ENCODE assay signal across 9 mouse cellular contexts in the genomic region with DNA sequence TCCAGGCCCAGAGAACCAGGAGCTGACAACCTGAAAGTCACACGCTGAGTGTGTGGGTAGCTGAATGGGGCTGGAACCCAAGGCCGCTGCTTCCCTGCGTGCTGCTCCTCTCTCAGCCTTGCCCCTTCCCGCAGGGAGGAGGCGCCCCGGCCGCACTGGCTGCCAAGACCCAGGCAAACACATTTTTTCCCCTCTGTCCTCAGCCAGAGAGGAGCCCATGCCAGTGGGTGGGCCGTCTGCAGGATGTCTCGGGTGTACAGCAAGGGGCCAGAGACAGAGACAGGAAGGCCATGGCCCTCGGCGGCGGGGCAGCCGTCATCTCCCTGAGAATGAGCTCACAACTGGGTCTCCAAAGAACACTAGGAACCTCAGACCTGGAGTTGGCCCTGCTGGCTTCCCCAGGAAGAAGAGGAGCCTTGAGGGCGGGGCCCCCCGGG. TPM values are rescaled to one million over a fixed set of nuclear protein-coding genes. Genes with fewer than 3 reads are reported as not detected.
DNase-seq lines count a peak whose midpoint lies in the region; ATAC-seq and TF ChIP-seq lines count a peak whose summit lies in the region.
"Had no signal": no experiment of that assay in that cellular context is flagged by ENCODE, and none has a peak within 500 bp of the region (broad histone marks: within the 10 kb centered on the region; RNA-seq: fewer than 3 reads in every experiment).

No protein-coding gene starts in this region.

- no peak for DNase-seq in spleen, adult 2 months (ENCODE audit: low read depth in 1 of 2, low spot score in 2 of 2)
- DNase-seq in spleen, postnatal 36 days (ENCODE audit: low spot score in 2 of 2): no peak
- DNase-seq in kidney, postnatal 4 days: peak; percentile 58 to 68
- peak; percentile 55 for DNase-seq in stomach, postnatal 0 days (ENCODE audit: low spot score)
- DNase-seq in layer of hippocampus, adult 9-10 months (ENCODE audit: low spot score): no peak
- no peak for DNase-seq in left cerebral cortex, adult 9 months (ENCODE audit: low spot score in 2 of 2)

- no peak overlapping the region for H3K4me3 ChIP-seq in spleen, adult 2 months (ENCODE audit: extremely low read depth, insufficient read depth, insufficient read length)
- H3K4me3 ChIP-seq in heart, embryonic 13.5 days: peak overlapping the region; percentile 22
- no peak overlapping the region for H3K4me3 ChIP-seq in stomach, postnatal 0 days (ENCODE audit: low read depth, low read length)
- H3K4me3 ChIP-seq: erythroblast, embryonic 14.5 days had no signal

- H3K27ac ChIP-seq in spleen, adult 2 months (ENCODE audit: insufficient read depth, low read length): peak overlapping the region; percentile 26; the same call in 1 of the 2 replicates
- H3K27ac ChIP-seq in heart, embryonic 13.5 days (replicated peaks): peak overlapping the region; percentile 83
- peak overlapping the region; percentile 59 for H3K27ac ChIP-seq in stomach, postnatal 0 days (replicated peaks)

- H3K9ac ChIP-seq in heart, embryonic 13.5 days: peak overlapping the region; percentile 73
- H3K9ac ChIP-seq in stomach, postnatal 0 days (ENCODE audit: low read length): peak overlapping the region; percentile 18; the same call in 1 of the 2 replicates

- 65% methylated on average over 15 of the region's 15 CpGs for WGBS in spleen, adult 2 months
- WGBS in heart, embryonic 13.5 days: 19% methylated on average over 15 of the region's 15 CpGs
- WGBS in stomach, postnatal 0 days: 15% methylated on average over 15 of the region's 15 CpGs

- H3K36me3 ChIP-seq in spleen, adult 2 months (ENCODE audit: control insufficient read depth, insufficient read depth, low read length): no peaks in the 10 kb centered on the region
- no peaks in the 10 kb centered on the region for H3K36me3 ChIP-seq in heart, embryonic 13.5 days
- no peaks in the 10 kb centered on the region for H3K36me3 ChIP-seq in stomach, postnatal 0 days (ENCODE audit: control insufficient read depth, insufficient read depth, low read length)

- no peaks in the 10 kb centered on the region for H3K9me3 ChIP-seq in heart, embryonic 13.5 days
- no peaks in the 10 kb centered on the region for H3K9me3 ChIP-seq in stomach, postnatal 0 days (ENCODE audit: control insufficient read depth, low read length)

- no peak for TF ChIP-seq EP300 in stomach, postnatal 0 days (optimal IDR thresholded peaks at IDR 0.05)

- no peak for TF ChIP-seq POLR2A in spleen, adult 2 months (IDR thresholded peaks at IDR 0.05; ENCODE audit: low read depth, low read length)

- no peaks in the 10 kb centered on the region; the same call in 1 of the 2 replicates for H3K27me3 ChIP-seq in spleen, adult 2 months (ENCODE audit: control insufficient read depth, insufficient read depth, low read length)
- no peaks in the 10 kb centered on the region for H3K27me3 ChIP-seq in heart, embryonic 13.5 days (replicated peaks)
- no peaks in the 10 kb centered on the region for H3K27me3 ChIP-seq in stomach, postnatal 0 days (ENCODE audit: control insufficient read depth, insufficient read depth, low read length)

- peak overlapping the region; percentile 44 for H3K4me2 ChIP-seq in heart, embryonic 13.5 days
- peak overlapping the region; percentile 41 for H3K4me2 ChIP-seq in stomach, postnatal 0 days (replicated peaks; ENCODE audit: low read depth)

- no peak for TF ChIP-seq CTCF in spleen, adult 2 months (IDR thresholded peaks at IDR 0.05; ENCODE audit: extremely low read depth, insufficient read depth, insufficient read length, insufficient replicate concordance)
- peak; percentile 51 for TF ChIP-seq CTCF in stomach, postnatal 0 days (IDR thresholded peaks at IDR 0.05; ENCODE audit: low read depth)

- H3K4me1 ChIP-seq in spleen, adult 2 months (ENCODE audit: control insufficient read depth, insufficient read depth, insufficient read length): peaks cover 13% of the 10 kb centered on the region
- H3K4me1 ChIP-seq in heart, embryonic 13.5 days: peaks cover 44% of the 10 kb centered on the region
- H3K4me1 ChIP-seq in stomach, postnatal 0 days (replicated peaks; ENCODE audit: control insufficient read depth, insufficient read depth): peaks cover 21% of the 10 kb centered on the region

- no peak for ATAC-seq in heart, embryonic 13.5 days (ENCODE audit: extremely low read depth, insufficient number of reproducible peaks, low FRiP score, low TSS enrichment)
- ATAC-seq in stomach, postnatal 0 days (ENCODE audit: low FRiP score, low TSS enrichment): no peak
- ATAC-seq in CD4-positive, CD25-positive, alpha-beta regulatory T cell, adult 4 months: no peak

RNA-seq across cellular contexts. Expression of a gene that starts 4.9 kb away (rescaled TPM):
- 2.0 and 2.6 TPM in 2 replicates for polyA plus RNA-seq in spleen, adult 2 months (2012; rRNA removed)
- 1.7 and 2.0 TPM in 2 replicates for polyA plus RNA-seq in heart, embryonic 13.5 days (2015; fragmentation: Nextera tagmentation; extraction: Ambion mirVana)
- 11.4 and 11.9 TPM in 2 replicates for polyA plus RNA-seq in stomach, postnatal 0 days (2015; fragmentation: Nextera tagmentation; extraction: Ambion mirVana)
- 1 to 10 TPM; 1.3 to 1.9 TPM for polyA plus RNA-seq in CD4-positive, CD25-positive, alpha-beta regulatory T cell, adult 4 months (2017; shearing (Covaris generic))

RNA-seq across cellular contexts. Expression of a gene that starts 23.2 kb away (rescaled TPM):
- 15.1 and 19.3 TPM in 2 replicates for polyA plus RNA-seq in spleen, adult 2 months (2012; rRNA removed)
- 12.2 and 12.7 TPM in 2 replicates for polyA plus RNA-seq in heart, embryonic 13.5 days (2015; fragmentation: Nextera tagmentation; extraction: Ambion mirVana)
- polyA plus RNA-seq in stomach, postnatal 0 days (2015; fragmentation: Nextera tagmentation; extraction: Ambion mirVana): 8.8 and 9.4 TPM in 2 replicates
- polyA plus RNA-seq in CD4-positive, CD25-positive, alpha-beta regulatory T cell, adult 4 months (2017; shearing (Covaris generic)): 10 to 100 TPM; 12.1 to 19.9 TPM

RNA-seq across cellular contexts. Expression of a gene that starts 52.0 kb away (rescaled TPM):
- 89.7 and 113 TPM in 2 replicates for polyA plus RNA-seq in spleen, adult 2 months (2012; rRNA removed)
- 65.8 and 72.7 TPM in 2 replicates for polyA plus RNA-seq in heart, embryonic 13.5 days (2015; fragmentation: Nextera tagmentation; extraction: Ambion mirVana)
- 21.2 and 22.3 TPM in 2 replicates for polyA plus RNA-seq in stomach, postnatal 0 days (2015; fragmentation: Nextera tagmentation; extraction: Ambion mirVana)
- polyA plus RNA-seq in CD4-positive, CD25-positive, alpha-beta regulatory T cell, adult 4 months (2017; shearing (Covaris generic)): 10 to 100 TPM in 1 of 2 experiments, 1 to 10 TPM in 1; 9.6 to 12.5 TPM

Comparison
In these comparisons a context has a peak if more than half of its experiments do, and no peak if none do; other contexts are left out.
1. DNase-seq: peak in kidney, postnatal 4 days (2 of 2) and stomach, postnatal 0 days (single experiment); none in spleen, adult 2 months (0 of 2), spleen, postnatal 36 days (0 of 2), layer of hippocampus, adult 9-10 months (single experiment) and left cerebral cortex, adult 9 months (0 of 2).
2. H3K27ac ChIP-seq: peak in every context shown above with its lines; median percentile 83 in heart, embryonic 13.5 days; 59 in stomach, postnatal 0 days; 26 in spleen, adult 2 months.